Mouse (Mus musculus): ENCODE data around the gene Lsm7. TPM values are rescaled to one million over a fixed set of nuclear protein-coding genes. Genes with fewer than 3 reads are reported as not detected.

Gene Lsm7
- polyA plus RNA-seq, 1 experiment, result 135 TPM

DNA sequence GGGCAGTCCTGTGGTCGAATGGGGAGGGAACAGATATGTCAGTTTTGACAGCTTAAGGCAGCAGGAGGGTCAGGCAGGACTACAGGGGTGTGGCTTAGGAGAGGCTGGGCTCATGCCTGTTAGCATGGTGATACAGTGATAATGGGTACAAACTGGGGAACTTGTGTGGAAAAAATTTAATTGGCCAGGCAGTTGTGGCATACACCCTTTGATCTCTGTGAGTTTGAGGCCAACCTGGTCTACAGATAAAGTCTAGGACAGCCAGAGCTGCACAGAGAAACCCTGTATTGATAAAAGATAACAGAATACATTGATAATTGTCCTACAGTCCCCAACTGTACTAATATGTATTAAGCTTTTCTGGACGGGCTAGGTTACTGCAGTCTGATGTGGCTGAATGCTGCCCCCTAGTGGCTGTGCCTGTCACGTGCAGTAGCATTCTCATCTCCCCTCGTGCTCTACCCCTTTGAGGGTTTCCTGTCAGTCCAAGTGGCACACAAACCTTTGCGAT, 25.2 kb upstream of the Lsm7 start:
- H3K9ac ChIP-seq (ENCODE audit: low read depth, poor library complexity, severe bottlenecking), result no peak overlapping the region
- H3K27me3 ChIP-seq (ENCODE audit: control insufficient read depth, insufficient read depth, low read length, poor library complexity, severe bottlenecking), result no peaks in the 10 kb centered on the region
- H3K4me3 ChIP-seq (ENCODE audit: low read depth, low read length), result no peak overlapping the region
- no peaks in the 10 kb centered on the region for H3K9me3 ChIP-seq (replicated peaks; ENCODE audit: control insufficient read depth, insufficient read depth, low read length, poor library complexity, severe bottlenecking)
- H3K27ac ChIP-seq (ENCODE audit: insufficient read depth, low read length), result no peak overlapping the region
- H3K4me1 ChIP-seq (ENCODE audit: control insufficient read depth, insufficient read depth, low read length), result no peaks in the 10 kb centered on the region
- TF ChIP-seq CTCF (IDR thresholded peaks at IDR 0.05; ENCODE audit: low read depth, low read length), result peak; percentile 99
- no peak for TF ChIP-seq EP300 (IDR thresholded peaks at IDR 0.05; ENCODE audit: insufficient read depth, low read depth, low read length)
- no peaks in the 10 kb centered on the region for H3K36me3 ChIP-seq (ENCODE audit: control insufficient read depth, insufficient read depth, low read length, poor library complexity, severe bottlenecking)

DNA sequence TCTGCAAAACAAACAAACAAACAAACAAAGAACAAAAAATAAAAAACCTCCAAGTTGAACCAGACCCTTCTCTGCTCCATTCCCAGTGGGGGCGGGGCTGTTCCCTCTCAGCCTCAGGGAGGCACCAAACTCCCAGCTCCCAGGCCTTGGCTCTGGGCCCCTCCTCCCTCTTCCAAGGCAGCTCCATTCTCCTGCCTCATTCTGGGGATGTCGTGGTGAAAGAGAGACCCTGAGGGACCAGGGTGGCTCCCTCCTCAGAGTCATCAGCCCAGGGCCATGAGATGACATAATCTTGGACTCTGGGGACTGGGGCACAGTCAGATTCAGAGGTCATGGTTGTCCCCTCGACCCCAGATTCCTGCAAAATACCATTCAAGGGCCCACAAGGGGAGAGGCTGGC, 21.6 kb upstream of the Lsm7 start:
- no peaks in the 10 kb centered on the region for H3K9me3 ChIP-seq (replicated peaks; ENCODE audit: control insufficient read depth, insufficient read depth, low read length, poor library complexity, severe bottlenecking)
- no peaks in the 10 kb centered on the region for H3K36me3 ChIP-seq (ENCODE audit: control insufficient read depth, insufficient read depth, low read length, poor library complexity, severe bottlenecking)
- no peak overlapping the region for H3K9ac ChIP-seq (ENCODE audit: low read depth, poor library complexity, severe bottlenecking)
- no peak for TF ChIP-seq EP300 (IDR thresholded peaks at IDR 0.05; ENCODE audit: insufficient read depth, low read depth, low read length)
- TF ChIP-seq CTCF (IDR thresholded peaks at IDR 0.05; ENCODE audit: low read depth, low read length), result no peak
- no peak for TF ChIP-seq POLR2A (IDR thresholded peaks at IDR 0.05; ENCODE audit: insufficient read depth, low read length)
- no peaks in the 10 kb centered on the region for H3K27me3 ChIP-seq (ENCODE audit: control insufficient read depth, insufficient read depth, low read length, poor library complexity, severe bottlenecking)
- H3K4me1 ChIP-seq (ENCODE audit: control insufficient read depth, insufficient read depth, low read length), result no peaks in the 10 kb centered on the region
- 0 out of 2 replicates have a peak overlapping the region, but pooled peaks have one; percentile 30 for H3K27ac ChIP-seq (ENCODE audit: insufficient read depth, low read length)
- H3K4me3 ChIP-seq (ENCODE audit: low read depth, low read length), result no peak overlapping the region

DNA sequence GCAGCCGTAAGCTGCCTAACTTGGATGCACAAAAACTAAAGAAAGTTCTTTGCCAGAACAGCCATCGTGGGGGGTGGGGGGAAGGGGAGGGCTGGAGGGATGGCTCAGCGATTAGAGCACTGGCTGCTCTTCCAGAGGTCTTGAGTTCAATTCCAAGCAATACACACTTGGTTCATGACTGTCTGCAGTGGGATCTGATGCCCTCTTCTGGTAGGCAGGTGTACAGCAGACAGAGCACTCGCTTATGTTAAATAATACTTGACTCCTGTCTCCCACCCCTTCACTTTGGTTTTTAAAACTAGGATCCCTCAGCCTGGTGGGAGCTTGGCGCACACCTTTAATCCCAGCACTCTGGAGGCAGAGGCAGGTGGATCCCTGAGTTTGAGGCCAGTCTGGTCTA, 21.0 kb upstream of the Lsm7 start:
- TF ChIP-seq CTCF (IDR thresholded peaks at IDR 0.05; ENCODE audit: low read depth, low read length), result peak; percentile 54
- no peak for TF ChIP-seq POLR2A (IDR thresholded peaks at IDR 0.05; ENCODE audit: insufficient read depth, low read length)
- no peak overlapping the region for H3K9ac ChIP-seq (ENCODE audit: low read depth, poor library complexity, severe bottlenecking)
- no peak overlapping the region for H3K4me3 ChIP-seq (ENCODE audit: low read depth, low read length)

DNA sequence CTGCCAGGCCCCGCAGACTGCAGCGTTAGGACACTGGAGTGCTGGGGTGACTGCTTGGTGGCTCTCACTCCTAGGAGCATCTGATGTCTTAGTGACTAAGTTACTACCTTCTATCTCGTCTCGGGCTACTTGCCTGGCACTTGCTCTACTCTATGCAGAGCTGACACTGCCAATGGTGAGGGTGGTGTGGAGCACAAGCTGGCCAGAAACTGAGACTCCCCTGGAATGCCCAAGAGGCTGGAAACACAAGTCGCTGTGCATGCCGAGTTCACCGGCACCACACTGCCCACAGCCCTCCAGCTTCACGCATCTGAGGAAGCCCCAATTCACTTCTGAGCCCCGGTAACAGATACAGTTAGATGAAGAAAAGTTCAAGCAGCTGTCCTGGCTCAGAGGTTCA, 19.0 kb upstream of the Lsm7 start:
- Histone ChIP-seq H3K4me3 (ENCODE audit: low read depth, low read length) (no peak overlapping the region), H3K9ac (ENCODE audit: low read depth, poor library complexity, severe bottlenecking) (no peak overlapping the region), H3K9me3 (replicated peaks; ENCODE audit: control insufficient read depth, insufficient read depth, low read length, poor library complexity, severe bottlenecking) (no peaks in the 10 kb centered on the region), H3K27ac (ENCODE audit: insufficient read depth, low read length) (no peak overlapping the region), H3K36me3 (ENCODE audit: control insufficient read depth, insufficient read depth, low read length, poor library complexity, severe bottlenecking) (no peaks in the 10 kb centered on the region), H3K4me1 (ENCODE audit: control insufficient read depth, insufficient read depth, low read length) (no peaks in the 10 kb centered on the region), H3K27me3 (ENCODE audit: control insufficient read depth, insufficient read depth, low read length, poor library complexity, severe bottlenecking) (no peaks in the 10 kb centered on the region)
- no peak for TF ChIP-seq POLR2A (IDR thresholded peaks at IDR 0.05; ENCODE audit: insufficient read depth, low read length)
- TF ChIP-seq EP300 (IDR thresholded peaks at IDR 0.05; ENCODE audit: insufficient read depth, low read depth, low read length), result no peak
- TF ChIP-seq CTCF (IDR thresholded peaks at IDR 0.05; ENCODE audit: low read depth, low read length), result no peak

More for the DNA sequence above, 21.0 kb upstream of the Lsm7 start:
- Histone ChIP-seq H3K9me3 (replicated peaks; ENCODE audit: control insufficient read depth, insufficient read depth, low read length, poor library complexity, severe bottlenecking) (no peaks in the 10 kb centered on the region), H3K36me3 (ENCODE audit: control insufficient read depth, insufficient read depth, low read length, poor library complexity, severe bottlenecking) (no peaks in the 10 kb centered on the region), H3K4me1 (ENCODE audit: control insufficient read depth, insufficient read depth, low read length) (no peaks in the 10 kb centered on the region), H3K27ac (ENCODE audit: insufficient read depth, low read length) (0 out of 2 replicates have a peak overlapping the region, but pooled peaks have one; percentile 30), H3K27me3 (ENCODE audit: control insufficient read depth, insufficient read depth, low read length, poor library complexity, severe bottlenecking) (no peaks in the 10 kb centered on the region)

DNA sequence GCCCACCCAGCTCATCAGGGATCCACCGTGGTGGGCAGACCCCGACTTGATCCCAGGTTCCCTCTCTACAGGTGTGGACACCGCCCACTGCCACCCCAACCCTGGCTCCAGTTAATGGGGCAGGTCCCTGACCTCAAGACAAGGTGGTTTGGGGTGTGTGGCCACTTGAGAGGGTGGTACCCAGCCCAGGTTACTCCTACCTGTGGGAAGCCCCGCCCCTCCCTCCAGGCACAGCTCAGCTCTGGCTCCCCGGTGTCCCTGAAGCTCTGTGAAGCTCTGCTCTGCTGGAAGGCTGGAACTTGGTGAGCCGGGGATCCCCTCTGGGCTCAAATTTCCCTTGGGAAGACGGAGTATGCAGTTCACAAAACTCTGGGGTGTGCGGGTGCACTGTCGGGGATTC, 16.6 kb upstream of the Lsm7 start, which contains the start of gene Tmprss9:
Gene Tmprss9 (plus strand): TSS at position 268 of the 400 bp plus-strand sequence.
- Histone ChIP-seq H3K4me3 (ENCODE audit: low read depth, low read length) (no peak within 1 kb of the TSS), H3K27me3 (ENCODE audit: control insufficient read depth, insufficient read depth, low read length, poor library complexity, severe bottlenecking) (no peaks in the 10 kb centered on the region), H3K36me3 (ENCODE audit: control insufficient read depth, insufficient read depth, low read length, poor library complexity, severe bottlenecking) (no peaks in the 10 kb centered on the region), H3K27ac (ENCODE audit: insufficient read depth, low read length) (no peak within 1 kb of the TSS), H3K9me3 (replicated peaks; ENCODE audit: control insufficient read depth, insufficient read depth, low read length, poor library complexity, severe bottlenecking) (no peaks in the 10 kb centered on the region), H3K9ac (ENCODE audit: low read depth, poor library complexity, severe bottlenecking) (no peak within 1 kb of the TSS), H3K4me1 (ENCODE audit: control insufficient read depth, insufficient read depth, low read length) (no peaks in the 10 kb centered on the region)
- TF ChIP-seq CTCF (IDR thresholded peaks at IDR 0.05; ENCODE audit: low read depth, low read length), result no peak
- TF ChIP-seq EP300 (IDR thresholded peaks at IDR 0.05; ENCODE audit: insufficient read depth, low read depth, low read length), result no peak
- no peak for TF ChIP-seq POLR2A (IDR thresholded peaks at IDR 0.05; ENCODE audit: insufficient read depth, low read length)

DNA sequence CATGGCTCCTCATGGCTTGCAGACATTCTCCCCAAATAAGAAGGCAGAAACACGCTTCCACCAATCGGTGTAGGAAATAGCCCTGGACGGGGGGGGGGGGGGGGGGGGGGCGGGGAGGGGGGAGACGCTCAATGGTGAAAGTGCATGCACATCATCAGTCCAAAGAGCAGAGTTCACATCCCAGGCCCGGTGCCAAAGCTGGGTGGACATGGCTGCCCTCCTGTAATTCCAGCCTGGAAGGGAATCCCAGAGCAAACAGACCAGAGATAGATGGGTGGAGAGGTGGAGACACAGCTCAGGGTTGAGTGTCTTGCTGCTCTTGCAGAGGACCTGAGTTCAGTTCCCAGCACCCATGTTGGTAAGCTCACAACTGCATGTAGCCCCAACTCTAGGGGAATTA, 16.0 kb upstream of the Lsm7 start:
- no peaks in the 10 kb centered on the region for H3K36me3 ChIP-seq (ENCODE audit: control insufficient read depth, insufficient read depth, low read length, poor library complexity, severe bottlenecking)
- no peaks in the 10 kb centered on the region for H3K27me3 ChIP-seq (ENCODE audit: control insufficient read depth, insufficient read depth, low read length, poor library complexity, severe bottlenecking)
- no peak overlapping the region for H3K27ac ChIP-seq (ENCODE audit: insufficient read depth, low read length)
- TF ChIP-seq POLR2A (IDR thresholded peaks at IDR 0.05; ENCODE audit: insufficient read depth, low read length) (no peak), EP300 (IDR thresholded peaks at IDR 0.05; ENCODE audit: insufficient read depth, low read depth, low read length) (no peak), CTCF (IDR thresholded peaks at IDR 0.05; ENCODE audit: low read depth, low read length) (no peak)
- H3K4me1 ChIP-seq (ENCODE audit: control insufficient read depth, insufficient read depth, low read length), result no peaks in the 10 kb centered on the region
- H3K4me3 ChIP-seq (ENCODE audit: low read depth, low read length), result no peak overlapping the region
- H3K9me3 ChIP-seq (replicated peaks; ENCODE audit: control insufficient read depth, insufficient read depth, low read length, poor library complexity, severe bottlenecking), result no peaks in the 10 kb centered on the region
- no peak overlapping the region for H3K9ac ChIP-seq (ENCODE audit: low read depth, poor library complexity, severe bottlenecking)

All from ES-Bruce4 (cell line).